Mouse (Mus musculus) ES-E14 (cell line): ENCODE measurements around the gene Prkar2b.

Experiments
- MAFK ChIP-seq: IDR thresholded peaks from 2 replicates; pipeline ENCODE4 v1.6.1; 2014; ENCODE audit warnings: mild to moderate bottlenecking, low read depth, low read length, inconsistent platforms; ENCODE audit not compliant: insufficient read depth
- ZNF384 ChIP-seq: IDR thresholded peaks from 2 replicates; pipeline ENCODE4 v1.6.1; 2012; ENCODE audit warnings: low read depth, low read length, inconsistent platforms

- TF ChIP-seq MAFK (no peak), ZNF384 (no peak)
Measured at GRCm38 (mm10) chr12:32009267-32009984, 51.7 kb downstream of the Prkar2b start.
